Mouse (Mus musculus) adrenal gland (tissue): ENCODE data around the gene Gm973.

Experiments used
- intact Hi-C: fragments of 180-260 bp; cut with DNase I; formaldehyde crosslinking; loops from one replicate; pipeline ENCODE4 v1.15.1; 2025

The Gm973 gene

DNA sequence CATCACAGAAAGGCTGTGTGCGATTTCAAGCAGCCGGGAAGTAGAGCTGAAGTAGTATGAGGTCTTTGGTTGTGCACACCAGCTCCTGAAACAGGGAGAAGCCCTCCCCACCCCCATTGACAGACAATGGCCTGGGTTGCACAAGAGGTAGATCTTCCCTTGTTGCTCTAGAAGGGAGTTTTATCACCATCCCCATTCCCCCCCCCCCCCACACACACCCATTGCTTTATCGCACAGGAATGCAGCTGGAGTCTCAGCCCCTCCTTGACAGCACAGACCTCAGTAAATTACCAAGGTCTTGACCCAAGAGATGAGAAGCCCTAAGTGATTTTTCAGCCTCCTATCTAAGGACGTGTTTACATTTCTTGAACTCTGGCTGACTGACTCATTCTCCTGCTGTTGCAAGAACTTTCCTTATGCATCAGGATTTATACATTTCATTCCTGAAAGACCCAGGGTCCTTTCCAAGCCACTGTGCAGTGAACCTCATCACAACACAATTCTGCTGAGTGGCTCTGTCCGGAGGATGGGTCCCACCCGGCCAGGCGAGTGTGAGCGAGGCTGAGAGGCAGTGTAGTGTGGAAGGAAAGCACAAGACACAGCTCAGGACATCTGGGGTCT lies 64.2 kb downstream of the Gm973 start:
- intact Hi-C loops, result loop anchor here (5.0 kb wide), 1 partner anchor 263 kb away; no protein-coding TSS in a partner anchor

DNA sequence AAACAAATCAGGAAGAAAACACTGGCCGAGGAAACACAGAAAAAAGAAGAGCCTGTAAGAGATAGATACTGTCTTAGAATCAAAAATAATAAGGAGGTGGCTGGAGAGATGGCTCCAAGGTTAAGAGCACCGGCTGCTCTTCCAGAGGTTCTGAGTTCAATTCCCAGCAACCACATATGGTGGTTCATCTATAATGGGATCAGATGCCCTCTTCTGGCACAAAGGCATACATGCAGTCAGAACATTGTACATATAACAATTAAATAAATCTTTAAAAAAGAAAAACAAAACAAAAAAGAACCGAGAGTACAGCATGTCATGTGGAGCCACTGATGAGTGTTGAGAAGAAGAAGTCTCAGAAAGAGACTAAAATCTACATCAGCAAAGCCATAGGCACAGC lies 64.8 kb downstream of the Gm973 start:
- intact Hi-C loops, result loop anchor here (5.0 kb wide), 1 partner anchor 264 kb away; no protein-coding TSS in a partner anchor

DNA sequence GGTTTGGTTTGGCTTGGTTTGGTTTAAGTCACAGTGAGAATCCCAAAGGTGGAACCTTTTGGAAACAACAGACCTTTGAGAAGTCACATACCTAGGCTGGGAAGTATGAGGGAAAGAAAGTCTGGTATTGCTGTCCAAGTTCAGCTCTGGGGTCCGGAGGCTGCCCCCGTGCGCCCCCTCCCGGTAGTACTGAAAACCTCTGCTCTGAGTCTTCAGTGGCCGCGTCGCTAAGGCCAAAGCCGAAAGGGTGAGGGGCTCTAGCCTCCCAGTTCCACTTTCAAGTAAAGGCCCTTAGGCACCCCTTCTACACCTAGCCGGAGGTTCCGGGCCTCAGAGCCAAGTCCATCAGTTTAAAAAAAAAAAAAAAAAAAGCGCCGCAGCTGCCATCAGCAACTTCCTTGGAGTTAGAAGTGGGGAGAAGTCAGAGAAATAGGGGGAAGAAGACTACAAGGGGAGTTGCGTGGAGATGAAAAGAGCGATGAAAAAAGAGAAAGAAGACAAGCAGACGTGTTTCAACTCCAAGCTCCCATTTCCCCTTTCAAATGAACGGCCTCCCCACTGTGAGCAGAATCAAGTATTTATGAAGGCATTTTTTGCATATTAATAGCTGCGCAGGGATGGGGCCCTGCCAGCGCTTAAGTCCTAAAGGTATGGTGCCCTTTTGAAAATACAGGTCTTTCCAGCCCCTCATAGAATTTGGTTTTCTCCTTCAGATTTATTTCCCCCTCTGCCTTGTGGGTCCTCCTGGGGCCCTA lies 68.8 kb downstream of the Gm973 start:
- intact Hi-C loops, result loop anchor here (1.0 to 5.0 kb wide), 2 partner anchors 102 to 268 kb away; no protein-coding TSS in a partner anchor

DNA sequence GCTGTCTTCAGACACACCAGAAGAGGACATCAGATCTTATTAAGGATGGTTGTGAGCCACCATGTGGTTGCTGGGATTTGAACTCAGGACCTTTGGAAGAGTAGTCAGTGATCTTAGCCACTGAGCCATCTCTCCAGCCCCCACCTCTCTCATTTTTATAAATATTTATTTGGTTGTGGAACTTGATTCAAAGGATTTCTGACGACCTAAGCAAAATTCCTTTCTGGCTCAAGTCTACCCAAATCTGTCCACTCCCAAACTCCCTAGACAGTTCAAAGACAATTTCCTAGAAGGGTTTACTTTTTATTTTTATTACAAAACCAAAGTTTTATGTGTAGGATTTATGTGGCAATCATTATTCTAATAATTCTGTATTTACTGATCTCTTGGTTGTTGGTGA lies 73.2 kb downstream of the Gm973 start:
- intact Hi-C loops, result no loop called here

DNA sequence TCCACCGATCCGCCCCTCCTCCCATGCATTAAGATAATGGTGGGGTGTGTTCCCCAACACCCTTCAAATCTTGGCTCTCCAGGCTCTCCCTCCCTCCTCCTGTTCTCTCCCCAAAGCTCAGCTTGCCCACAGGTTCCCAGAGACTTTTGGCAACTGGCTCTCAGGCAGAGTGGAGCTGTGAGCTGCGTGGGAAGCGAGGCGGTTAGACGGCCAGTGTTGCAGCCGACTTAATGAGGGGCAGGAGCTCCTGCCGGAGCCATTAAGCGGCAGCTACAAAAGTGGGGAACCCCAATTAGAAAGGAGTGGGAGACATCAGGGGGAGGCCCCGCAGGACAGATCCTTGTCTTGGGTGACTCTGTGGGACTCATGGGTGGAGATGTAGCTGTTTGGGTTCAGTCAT lies 76.3 kb downstream of the Gm973 start:
- intact Hi-C loops, result no loop called here

DNA sequence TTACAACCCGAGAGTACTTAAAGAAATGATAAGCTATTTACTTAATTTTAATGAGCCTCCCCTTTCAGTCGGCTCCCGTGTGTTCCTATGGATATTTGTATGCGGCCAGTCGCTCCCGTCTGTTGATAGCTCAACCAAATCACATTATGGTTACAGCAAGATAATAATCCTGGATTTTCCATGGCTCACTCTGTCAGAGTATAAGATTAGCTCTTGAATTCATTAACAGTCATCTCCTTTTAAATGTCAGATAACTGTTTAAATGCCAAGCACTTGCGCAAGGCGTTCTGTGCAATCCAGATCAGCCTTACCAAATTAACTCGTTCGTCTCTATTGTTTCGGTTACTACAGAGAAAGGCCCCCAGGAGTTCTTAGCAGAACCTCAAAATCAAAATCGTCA lies 76.8 kb downstream of the Gm973 start:
- intact Hi-C loops, result no loop called here

DNA sequence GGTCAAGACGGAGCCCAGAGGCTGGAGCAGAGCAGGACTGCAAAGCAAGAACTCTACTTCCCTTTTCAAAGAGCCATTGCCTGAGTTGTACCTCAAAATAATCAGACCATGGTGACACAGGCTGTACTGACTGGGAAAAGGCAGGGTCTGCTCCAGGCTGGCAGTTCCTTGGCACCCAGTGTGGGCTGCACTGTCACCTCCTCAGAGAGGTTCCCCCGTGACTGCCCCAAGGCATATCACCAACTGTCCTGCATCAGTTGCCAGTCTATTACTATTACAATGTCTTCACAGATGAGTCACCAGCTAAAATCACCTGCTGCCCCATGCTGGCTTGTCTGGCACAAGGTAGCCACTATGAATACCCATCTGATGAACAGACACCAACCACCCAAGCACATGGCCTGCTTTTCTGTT lies 77.6 kb downstream of the Gm973 start:
- intact Hi-C loops, result no loop called here

DNA sequence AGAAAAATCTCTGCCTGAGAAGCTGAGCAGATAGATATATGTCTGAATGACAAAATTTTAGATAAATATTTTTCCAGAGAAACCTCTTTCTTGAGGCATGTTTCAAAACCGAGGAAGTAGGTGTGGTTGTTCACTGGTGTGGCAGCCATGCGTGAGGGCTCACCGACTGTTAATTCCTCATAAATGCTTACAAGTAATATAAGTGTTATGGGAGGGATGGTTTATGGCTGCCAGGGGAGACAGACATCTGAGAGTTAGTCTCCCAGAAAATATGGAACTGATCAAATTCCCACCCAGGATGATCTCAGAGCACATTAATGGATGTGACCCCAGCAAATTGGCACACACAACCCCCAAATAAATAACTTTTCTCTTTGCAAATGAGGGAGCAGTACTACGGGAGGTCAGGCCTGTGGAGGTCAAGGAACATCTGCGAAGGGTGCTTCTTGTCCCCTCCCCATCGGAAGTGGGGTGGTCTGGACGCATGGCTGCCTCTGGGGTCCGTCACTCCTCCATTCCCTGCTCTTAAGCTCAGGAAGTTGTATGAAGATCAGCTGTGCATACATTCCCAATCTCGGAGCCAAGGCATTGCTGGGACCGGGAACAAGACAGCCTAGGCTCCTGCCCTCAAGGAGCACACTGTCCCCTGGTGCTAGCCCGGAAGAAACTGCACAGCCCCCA lies 78.7 kb downstream of the Gm973 start:
- intact Hi-C loops, result no loop called here

DNA sequence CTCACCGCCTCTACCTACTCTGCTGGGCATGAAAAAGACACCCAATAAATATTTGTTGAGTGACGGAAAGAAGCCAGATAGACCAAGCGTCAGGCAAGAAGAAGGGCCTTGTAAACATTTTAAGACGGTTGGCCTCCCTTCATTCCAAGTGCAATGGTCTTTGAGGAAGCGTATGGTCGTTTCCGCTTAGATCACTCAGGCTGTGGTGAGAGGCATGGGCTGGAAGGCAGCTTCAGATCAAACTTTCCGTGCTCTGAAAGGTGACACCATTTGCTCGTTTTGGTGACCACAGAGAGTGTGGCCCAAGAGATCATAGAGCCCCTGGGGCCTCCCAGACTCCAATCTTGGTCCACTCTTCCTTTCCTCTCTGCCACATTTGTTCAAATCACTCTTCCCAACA lies 79.5 kb downstream of the Gm973 start:
- intact Hi-C loops, result no loop called here

DNA sequence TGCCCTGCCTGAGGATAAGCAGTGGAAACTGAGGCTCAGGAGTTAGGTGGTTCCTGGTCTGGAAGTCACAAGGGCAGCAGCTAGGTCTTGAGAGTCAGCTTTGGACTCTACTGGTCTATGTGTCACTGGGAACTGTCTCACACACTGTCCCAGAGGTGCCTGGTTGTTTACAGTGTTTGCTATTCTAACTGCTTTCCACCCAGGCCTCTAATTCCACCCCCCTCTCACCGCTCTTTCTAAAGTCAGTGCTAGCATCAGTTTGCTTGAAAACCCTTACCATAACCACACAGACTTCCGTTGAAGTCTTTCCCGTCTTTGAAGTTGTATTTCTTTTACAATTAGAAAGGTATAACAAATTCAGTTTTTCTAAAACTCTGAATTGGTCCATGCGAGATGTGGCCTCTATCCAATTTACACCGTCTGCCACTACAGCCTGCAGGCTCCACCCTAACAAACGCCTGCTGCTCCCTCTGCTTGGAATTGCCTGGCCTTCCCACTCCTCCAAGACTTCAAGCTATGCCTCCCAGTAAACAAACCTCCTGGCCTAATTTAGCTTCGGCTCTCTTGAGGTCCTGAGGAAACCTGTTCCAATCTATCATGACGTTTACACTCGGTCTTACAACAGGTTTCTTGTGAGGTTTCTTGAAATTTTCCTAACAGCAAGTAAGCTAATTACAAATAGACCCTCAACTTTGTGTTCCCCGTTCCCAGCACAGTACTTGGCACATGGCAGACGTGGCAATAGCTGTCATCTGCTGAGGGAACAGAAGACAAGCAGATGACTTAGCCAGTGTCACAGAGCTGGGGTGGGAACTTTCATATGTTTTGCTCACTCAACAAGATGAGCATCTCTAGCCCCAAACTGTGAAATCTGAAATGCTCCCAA lies 86.7 kb downstream of the Gm973 start:
- intact Hi-C loops, result no loop called here

DNA sequence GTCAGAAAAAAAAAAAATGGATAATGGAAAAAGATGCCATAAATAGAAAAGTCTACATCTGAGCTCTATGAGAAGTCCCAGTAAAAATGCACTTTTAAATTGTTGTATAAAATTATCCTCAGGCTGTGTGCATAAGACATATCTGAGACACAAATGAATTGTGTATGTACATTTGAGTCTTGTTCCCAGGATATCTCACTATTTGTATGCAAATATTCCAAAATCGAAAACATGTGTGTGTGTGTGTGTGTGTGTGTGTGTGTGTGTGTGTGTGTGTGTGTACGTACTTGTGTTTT lies 87.3 kb downstream of the Gm973 start:
- intact Hi-C loops, result no loop called here

DNA sequence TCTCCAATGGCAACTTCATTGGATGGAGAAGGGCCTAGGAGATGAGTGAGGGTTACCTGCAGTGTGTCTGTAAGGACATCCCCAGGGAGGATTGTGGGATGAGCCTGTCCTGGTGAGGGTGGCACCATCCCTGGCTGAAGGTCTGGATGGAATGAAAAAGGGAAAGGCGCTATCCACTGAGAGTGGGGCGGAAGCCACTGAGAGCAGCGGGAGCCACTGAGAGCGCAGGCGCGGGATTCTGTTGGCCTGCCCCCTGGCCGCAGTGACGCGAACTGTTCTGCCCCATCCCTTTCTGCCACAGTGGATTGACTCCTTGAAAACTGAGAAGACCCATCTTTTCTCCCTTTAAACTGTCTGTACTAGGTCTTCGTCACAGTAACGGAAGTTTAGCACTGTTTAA lies 87.8 kb downstream of the Gm973 start:
- intact Hi-C loops, result no loop called here

DNA sequence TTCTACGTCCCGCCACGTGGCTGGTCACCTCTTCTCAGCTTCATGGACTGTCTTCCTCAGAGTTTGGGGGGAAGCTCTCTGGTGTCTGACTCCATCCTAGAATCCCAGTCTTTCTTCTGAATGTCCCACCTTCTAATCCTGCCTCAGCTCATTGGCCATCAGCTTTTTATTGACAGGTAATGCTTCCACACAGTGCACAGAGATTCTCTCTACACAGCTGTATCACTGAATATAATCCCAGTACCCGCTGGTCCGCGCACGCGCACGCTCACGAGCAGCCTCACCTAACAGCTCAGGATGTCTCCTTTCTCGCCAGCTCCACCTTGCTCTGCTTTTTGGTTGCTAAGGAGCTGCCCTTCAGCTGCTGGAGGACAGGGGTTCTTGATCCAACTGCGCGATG lies 90.4 kb downstream of the Gm973 start:
- intact Hi-C loops, result no loop called here

DNA sequence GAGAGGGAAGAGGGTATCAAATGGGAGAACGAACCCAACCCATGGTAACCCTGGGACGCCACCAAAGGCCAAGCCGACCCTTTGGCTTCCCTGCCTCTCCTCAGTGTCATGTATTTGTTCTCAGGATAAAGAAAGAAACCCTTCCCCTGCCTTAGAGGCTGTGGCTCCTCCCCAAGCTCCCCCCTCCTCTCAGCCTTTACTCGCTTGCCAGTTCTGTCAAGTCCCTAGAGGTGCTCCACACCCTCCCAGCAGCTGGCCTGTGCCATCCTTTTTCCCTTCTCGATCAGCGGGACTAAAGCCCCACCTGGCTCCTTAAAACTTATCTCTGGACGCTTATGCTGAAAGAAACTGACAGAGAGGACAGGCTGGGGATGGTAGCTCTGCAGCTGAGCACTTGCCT lies 91.0 kb downstream of the Gm973 start:
- intact Hi-C loops, result no loop called here

DNA sequence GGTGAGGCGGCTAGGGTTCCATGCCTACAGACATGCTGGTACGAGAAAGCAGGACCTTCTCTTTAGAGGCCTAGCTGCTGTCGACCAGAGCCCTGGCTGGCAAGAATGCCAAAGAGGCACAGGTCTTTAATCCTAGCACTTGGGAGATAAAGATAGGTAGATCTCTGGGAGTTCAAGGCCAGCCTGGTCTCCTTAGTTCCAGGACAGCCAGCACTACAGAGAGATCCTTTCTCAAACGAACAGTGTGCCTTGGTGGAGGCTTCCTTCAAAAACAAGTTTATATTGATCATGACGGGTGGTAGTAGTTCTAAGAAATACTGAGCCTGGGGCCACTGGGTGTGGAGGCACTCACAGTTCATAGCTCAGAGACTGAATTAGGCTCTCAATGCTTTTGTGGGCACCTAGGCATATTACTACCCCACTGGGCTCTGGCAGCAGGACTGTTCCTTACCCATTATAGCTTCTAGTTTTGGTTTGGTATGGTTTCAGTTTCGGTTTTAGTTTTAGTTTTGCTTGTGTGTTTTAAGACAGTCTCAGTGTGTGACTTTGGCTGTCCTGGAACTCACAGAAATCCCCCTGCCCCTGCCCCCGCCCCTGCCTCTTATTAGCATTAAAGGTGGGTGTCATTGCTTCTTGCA lies 92.2 kb downstream of the Gm973 start:
- intact Hi-C loops, result no loop called here

DNA sequence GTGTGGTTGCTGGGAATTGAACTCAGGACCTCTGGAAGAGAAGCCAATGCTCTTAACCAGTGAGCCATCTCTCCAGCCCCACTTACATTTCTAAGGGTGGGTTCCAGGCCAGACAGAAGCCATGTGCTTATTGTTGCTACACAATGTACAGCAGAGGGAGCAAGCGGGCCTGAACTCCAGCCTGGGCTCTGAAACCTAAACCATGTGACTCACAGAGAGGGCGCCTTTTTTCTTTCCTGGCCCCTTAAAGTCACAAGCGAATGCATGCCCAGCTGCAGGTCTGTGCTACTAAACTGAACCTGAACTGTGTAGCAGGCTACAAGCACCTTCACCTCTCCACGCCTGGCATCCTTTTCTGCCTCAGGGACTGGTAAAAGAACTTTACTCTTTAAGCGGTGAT lies 92.9 kb downstream of the Gm973 start:
- intact Hi-C loops, result no loop called here

DNA sequence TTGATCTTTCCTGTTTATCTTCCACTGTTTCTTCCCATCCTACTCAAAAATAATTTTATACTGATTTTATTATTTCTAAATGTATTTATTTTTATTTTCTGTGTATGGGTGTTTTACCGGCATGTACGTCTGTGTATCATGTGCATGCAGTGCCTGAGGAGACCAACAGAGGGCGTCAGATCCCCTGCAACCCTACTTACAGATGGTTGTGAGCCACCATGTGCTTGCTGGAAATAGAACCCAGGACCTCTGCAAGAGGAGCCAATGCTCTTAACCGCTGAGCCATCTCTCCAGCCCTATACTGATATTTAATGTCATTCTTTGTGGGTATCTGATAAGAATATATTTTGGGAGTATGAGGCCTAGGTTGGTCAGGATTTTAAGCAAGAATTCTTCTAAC lies 93.4 kb downstream of the Gm973 start:
- intact Hi-C loops, result no loop called here

DNA sequence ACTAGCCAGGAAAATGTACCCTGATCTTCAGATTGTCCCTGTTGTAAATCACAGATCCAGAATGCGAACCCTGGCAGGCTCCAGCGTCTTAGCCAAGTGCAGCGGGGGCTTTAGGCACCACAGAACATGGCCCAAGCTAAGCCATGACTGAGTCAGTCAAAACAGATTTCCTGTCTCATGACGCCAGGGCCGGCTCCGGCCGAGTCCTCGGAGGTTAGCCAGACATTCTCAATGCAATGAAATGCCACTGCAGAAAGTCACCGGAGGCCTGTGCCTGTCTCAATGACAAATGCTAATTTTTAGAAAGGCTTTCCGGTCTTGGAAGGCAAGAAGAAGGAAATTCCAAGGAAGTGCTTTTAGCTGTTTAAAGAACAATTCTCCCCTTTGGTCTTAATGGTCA lies 93.8 kb downstream of the Gm973 start:
- intact Hi-C loops, result no loop called here

DNA sequence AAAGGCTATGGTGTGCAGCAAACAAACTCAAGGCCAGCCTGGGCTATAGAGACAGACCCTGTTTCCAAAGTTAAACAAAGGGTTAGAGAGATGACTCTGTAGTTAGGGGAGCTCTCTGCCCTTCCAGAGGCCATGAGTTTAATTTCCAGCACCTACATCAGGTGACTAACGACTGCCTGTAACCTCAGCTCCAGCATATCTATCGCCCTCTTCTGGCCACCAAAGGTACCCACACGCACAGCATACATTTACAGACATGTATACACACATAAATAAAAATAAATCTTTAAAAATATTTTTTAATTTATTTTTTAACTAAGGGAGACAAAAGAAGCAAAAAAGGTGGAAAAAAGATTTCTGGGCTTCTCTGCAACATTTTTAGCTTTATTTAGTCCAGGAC lies 94.9 kb downstream of the Gm973 start:
- intact Hi-C loops, result no loop called here

DNA sequence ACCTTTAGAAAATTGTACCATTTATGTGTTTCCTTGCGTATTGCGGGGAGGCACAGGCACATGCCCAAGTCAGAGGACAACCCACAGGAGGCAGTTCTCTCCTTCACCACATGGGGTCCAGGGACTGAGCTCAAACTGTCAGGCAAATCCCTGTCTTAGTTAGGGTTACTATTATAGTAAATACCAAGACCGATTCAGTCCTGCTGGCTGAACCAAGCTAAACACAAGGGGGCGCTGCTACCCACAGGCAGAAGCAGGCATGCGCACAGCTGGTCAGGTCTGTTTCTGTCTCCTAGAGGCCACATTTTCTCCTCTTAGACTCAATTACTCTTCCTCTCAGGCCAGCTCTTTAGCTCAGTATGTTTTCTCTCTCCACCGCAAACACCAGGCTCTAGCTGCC lies 97.7 kb downstream of the Gm973 start:
- intact Hi-C loops, result no loop called here

DNA sequence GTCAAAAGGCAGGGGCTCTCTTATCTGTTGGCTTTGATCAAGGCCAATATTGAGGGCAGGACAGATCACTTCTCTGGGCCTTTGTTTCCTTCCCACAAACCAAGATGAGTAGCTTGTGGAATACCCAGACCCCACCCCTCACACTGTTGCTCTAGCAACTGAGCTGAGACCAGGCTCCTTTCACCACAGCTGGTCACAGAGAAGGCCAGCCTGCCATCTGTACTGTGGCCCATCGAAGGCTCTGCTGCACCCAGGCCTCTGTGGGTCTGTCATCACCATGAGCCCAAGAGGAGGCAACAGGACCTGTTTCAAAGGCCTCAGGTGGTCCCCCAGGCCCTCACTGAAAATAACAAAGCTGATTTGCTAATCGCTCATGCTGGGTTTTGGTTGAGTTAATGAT lies 99.0 kb downstream of the Gm973 start:
- intact Hi-C loops, result no loop called here
